Mouse (Mus musculus) forebrain, embryonic 14.5 days (tissue): ENCODE measurements around the gene Traf3. TPM values are rescaled to one million over a fixed set of nuclear protein-coding genes. Genes with fewer than 3 reads are reported as not detected.

Experiments
- ATAC-seq: fragments of 200-750 bp; cut with Nextera tagmentation; 2 replicates; pipeline ENCODE4 v1.8.0; 2017; ENCODE audit warnings: mild to moderate bottlenecking, moderate library complexity
- DNase-seq: peaks from one replicate; pipeline ENCODE4 v3.0.0-alpha.2; 2015; ENCODE audit warnings: low spot score
- H3K27ac ChIP-seq: fragments of 300-500 bp; sonication (generic); 2 replicates; pipeline ENCODE4 v1.5.1; 2014; ENCODE audit warnings: low read depth, mild to moderate bottlenecking, control low read depth, low read length, moderate library complexity
- H3K27me3 ChIP-seq: fragments of 300-500 bp; sonication (generic); replicated peaks from 2 replicates; pipeline ENCODE4 v1.6.1; 2014; ENCODE audit warnings: low read length, control low read depth, mixed read lengths; ENCODE audit not compliant: control insufficient read depth, insufficient read depth
- H3K36me3 ChIP-seq: fragments of 300-500 bp; sonication (generic); 2 replicates; pipeline ENCODE4 v1.6.1; 2014; ENCODE audit warnings: low read length, control low read depth; ENCODE audit not compliant: control insufficient read depth, insufficient read depth
- H3K4me1 ChIP-seq: fragments of 300-500 bp; sonication (generic); 2 replicates; pipeline ENCODE4 v1.6.1; 2014; ENCODE audit warnings: antibody characterized with exemption, low read length, control low read depth; ENCODE audit not compliant: control insufficient read depth, insufficient read depth
- H3K4me2 ChIP-seq: fragments of 300-500 bp; sonication (generic); 2 replicates; pipeline ENCODE4 v1.6.1; 2014; ENCODE audit warnings: mild to moderate bottlenecking, control low read depth, low read length
- H3K4me3 ChIP-seq: fragments of 300-500 bp; sonication (generic); 2 replicates; pipeline ENCODE4 v1.5.1; 2014; ENCODE audit warnings: low read depth, low read length, control low read depth
- H3K9ac ChIP-seq: fragments of 300-500 bp; sonication (generic); 2 replicates; pipeline ENCODE4 v1.6.1; 2014; ENCODE audit warnings: mild to moderate bottlenecking, low read length, control low read depth, moderate library complexity
- H3K9me3 ChIP-seq: fragments of 300-500 bp; sonication (generic); replicated peaks from 2 replicates; pipeline ENCODE4 v1.6.1; 2016; ENCODE audit warnings: low read length, control low read depth, mixed read lengths; ENCODE audit not compliant: control insufficient read depth
- WGBS: fragments of 180-500 bp; shearing (Covaris S2); extraction: QIAGEN DNeasy Blood & Tissue Kit; methylation state at CpG from one replicate; pipeline ENCODE4 v1.1.7; 2014; 5-methylcytosine and 5-hydroxymethylcytosine counted together
- polyA plus RNA-seq: library from polyadenylated mRNA; unstranded; fragments of >200 nt; fragmentation: Nextera tagmentation; extraction: Ambion mirVana; gene quantifications from 2 replicates; pipeline ENCODE4 v1.2.1, GENCODE M21; 2014

Gene Traf3
- polyA plus RNA-seq: 9.8 and 12.1 TPM in 2 replicates

DNA sequence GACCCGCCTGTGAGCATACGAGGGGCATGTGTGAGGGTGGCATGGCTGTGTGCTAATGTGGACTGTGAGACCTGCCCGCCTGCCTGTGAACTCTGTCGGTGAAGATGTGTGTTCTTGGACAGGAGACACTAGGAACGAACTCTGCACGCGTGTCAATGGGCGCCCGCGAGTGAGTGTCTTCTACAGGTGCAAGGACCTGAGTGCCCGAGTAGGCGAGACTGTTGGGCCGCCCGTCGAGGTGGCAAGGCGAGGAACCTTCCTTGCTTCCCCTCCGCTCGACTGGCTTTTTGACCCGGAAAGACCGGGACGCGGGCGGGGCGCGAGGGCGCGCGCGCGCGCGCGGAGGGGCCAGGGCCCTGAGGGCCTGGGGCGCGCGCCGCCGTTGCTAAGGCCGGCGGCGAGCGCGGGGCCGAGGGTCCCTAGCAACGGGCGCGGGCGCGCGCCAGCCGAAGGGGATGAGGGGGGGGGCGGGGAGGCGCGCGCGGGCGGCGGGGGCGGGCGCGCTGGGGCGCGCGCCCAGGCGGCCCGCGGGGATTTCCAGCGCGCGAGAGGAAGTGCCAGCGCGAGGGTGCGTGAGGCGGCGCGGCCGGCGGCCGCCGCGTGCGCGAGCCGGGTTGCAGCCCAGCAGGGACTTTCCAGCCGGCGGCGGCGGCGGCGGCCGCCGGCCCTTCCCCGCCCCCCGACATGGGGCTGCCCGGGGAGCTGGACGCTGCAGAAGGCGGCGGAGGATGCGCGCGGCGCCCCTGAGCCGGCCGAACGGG is at the start of gene Traf3:
TSS of gene Traf3 (plus strand) at position 540 of the 761 bp plus-strand sequence.
- peak within 1 kb of the TSS; percentile 82 for H3K4me2 ChIP-seq
- WGBS: 6% methylated on average over 57 of the region's 105 CpGs
- H3K27ac ChIP-seq: peak within 1 kb of the TSS; percentile 86
- no peaks in the 10 kb centered on the region for H3K9me3 ChIP-seq
- H3K4me3 ChIP-seq: peak within 1 kb of the TSS; percentile 69
- peak within 1 kb of the TSS; percentile 81 for H3K9ac ChIP-seq
- H3K36me3 ChIP-seq: no peaks in the 10 kb centered on the region; the same call in 1 of the 2 replicates
- peak; percentile 44 for ATAC-seq
- no peaks in the 10 kb centered on the region for H3K27me3 ChIP-seq
- peak; percentile 84 for DNase-seq
- H3K4me1 ChIP-seq: peaks cover 36% of the 10 kb centered on the region

DNA sequence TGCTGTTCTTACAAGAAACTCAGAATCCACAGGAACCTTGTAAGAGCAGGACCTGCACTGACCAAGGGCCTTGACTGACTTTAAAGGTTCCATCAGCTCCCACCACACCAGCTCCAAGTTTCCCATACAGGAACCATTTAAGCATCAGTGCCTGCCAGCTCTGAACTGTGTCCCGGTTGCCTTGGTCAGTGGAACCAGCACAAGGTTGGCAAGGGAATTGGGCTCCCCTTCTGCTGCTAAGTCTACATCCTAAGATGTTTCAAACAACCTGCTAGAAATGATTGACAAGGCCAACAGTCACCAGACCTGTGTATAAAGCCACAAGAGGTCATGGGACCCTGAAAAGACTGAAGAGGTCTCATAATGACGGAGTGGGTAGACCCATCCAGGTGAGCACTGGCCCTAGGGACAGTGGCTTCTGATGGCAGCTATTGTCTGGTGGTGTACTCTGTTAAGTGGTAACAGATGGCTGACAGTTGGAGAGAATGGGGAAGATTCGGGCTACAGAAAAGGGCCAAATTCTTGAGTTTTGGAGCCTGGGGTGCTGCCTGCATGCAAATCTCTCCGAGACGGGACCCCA is 46.6 kb upstream of the Traf3 start:
- 94% methylated on average over 5 of the region's 5 CpGs for WGBS

DNA sequence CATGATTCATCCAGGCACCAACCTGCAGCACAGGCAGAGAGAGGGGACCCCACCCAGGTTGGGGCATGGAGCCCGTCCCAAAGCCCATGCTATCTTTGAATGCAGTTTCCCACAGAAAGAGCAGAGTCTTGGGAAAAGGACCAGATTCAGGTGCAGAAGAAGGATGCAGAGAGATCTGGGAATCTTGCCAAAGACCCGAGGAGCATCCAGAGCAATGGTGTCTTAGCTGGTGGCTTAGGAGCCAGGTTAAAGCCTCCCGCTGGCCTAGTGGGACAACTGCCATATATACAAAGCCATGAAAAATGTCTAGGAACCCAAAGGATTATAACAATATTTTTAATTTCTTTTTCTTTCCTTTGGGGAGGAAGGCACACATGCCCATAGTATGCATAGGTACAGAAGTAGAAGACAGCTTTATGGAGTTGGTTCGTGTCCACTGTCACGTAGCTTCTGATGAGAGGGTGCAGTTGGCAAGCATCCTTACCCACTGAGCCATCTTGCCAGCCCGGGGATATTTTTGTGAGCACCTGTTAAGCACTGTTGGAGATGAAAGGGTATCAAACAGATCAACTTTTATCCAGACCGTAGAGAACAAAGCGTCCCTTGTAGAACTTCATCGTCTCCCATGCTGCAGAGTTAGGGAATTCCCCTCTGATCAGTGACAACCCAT is 45.1 kb upstream of the Traf3 start:
- Histone ChIP-seq H3K27me3 (no peaks in the 10 kb centered on the region), H3K9me3 (no peaks in the 10 kb centered on the region), H3K4me3 (no peak overlapping the region), H3K27ac (no peak overlapping the region), H3K36me3 (peaks cover 16% of the 10 kb centered on the region), H3K9ac (no peak overlapping the region), H3K4me1 (peaks cover 3% of the 10 kb centered on the region; the same call in 1 of the 2 replicates), H3K4me2 (no peak overlapping the region)
- WGBS: 86% methylated on average over 9 of the region's 9 CpGs
- ATAC-seq (no peak), DNase-seq (no peak)

More for the DNA sequence above, 46.6 kb upstream of the Traf3 start:
- Histone ChIP-seq H3K36me3 (peaks cover 26% of the 10 kb centered on the region), H3K4me2 (no peak overlapping the region), H3K4me1 (no peaks in the 10 kb centered on the region), H3K27me3 (no peaks in the 10 kb centered on the region), H3K27ac (no peak overlapping the region), H3K9me3 (no peaks in the 10 kb centered on the region), H3K4me3 (no peak overlapping the region), H3K9ac (no peak overlapping the region)
- no peak for ATAC-seq
- no peak for DNase-seq

GRCm38 (mm10) chr12:111122332-111122852 is 43.8 kb upstream of the Traf3 start:
- Histone ChIP-seq H3K9ac (no peak overlapping the region), H3K27me3 (no peaks in the 10 kb centered on the region)
- DNase-seq: no peak

DNA sequence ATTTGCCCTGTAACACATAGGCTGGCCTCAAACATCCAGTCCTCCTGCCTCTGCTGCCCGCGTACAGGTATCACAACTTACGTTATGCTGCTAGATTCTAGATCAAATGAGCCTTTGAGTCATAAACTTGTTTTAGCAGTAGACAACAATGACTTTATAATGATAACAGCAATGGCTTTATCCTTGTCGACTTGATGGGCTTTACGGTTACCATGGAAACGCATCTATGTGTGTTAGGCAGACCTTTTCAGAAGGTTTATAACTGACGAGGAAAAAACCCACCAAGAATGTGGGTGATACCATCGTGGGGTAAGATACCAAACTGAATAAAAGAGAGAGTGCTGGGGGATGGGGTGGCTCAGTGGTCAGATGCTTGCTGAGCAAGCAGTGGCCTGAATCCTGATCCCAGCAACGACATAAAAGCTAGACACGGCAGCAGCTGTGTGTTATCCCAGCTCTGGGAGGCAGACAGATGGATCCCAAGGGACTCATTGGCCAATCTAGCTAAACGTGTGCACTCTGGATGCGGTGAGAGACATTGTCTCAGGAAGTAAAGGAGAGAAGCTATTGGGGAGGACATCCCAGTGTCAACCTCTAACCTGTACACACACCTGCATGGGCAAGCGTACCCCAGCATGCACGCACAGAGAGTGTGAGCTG is 41.4 kb upstream of the Traf3 start:
- 77% methylated on average over 14 of the region's 14 CpGs for WGBS

More at GRCm38 (mm10) chr12:111122332-111122852, 43.8 kb upstream of the Traf3 start:
- Histone ChIP-seq H3K36me3 (peaks cover 6% of the 10 kb centered on the region; the same call in 1 of the 2 replicates), H3K27ac (no peak overlapping the region), H3K4me3 (no peak overlapping the region), H3K4me1 (peaks cover 3% of the 10 kb centered on the region; the same call in 1 of the 2 replicates), H3K4me2 (no peak overlapping the region), H3K9me3 (no peaks in the 10 kb centered on the region)
- ATAC-seq: no peak

GRCm38 (mm10) chr12:111125666-111126065 is 40.5 kb upstream of the Traf3 start:
- WGBS: 84% methylated on average over 6 of the region's 6 CpGs
- Histone ChIP-seq H3K9me3 (no peaks in the 10 kb centered on the region), H3K36me3 (no peaks in the 10 kb centered on the region), H3K4me1 (peaks cover 3% of the 10 kb centered on the region; the same call in 1 of the 2 replicates), H3K9ac (no peak overlapping the region), H3K4me2 (no peak overlapping the region), H3K27ac (no peak overlapping the region), H3K27me3 (no peaks in the 10 kb centered on the region), H3K4me3 (no peak overlapping the region)
- DNase-seq (no peak), ATAC-seq (no peak)

More for the DNA sequence above, 41.4 kb upstream of the Traf3 start:
- no peaks in the 10 kb centered on the region for H3K36me3 ChIP-seq
- DNase-seq (peak; percentile 63), ATAC-seq (no peak)
- peak overlapping the region; percentile 21 for H3K27ac ChIP-seq
- H3K4me1 ChIP-seq: peaks cover 3% of the 10 kb centered on the region; the same call in 1 of the 2 replicates
- H3K9ac ChIP-seq: no peak overlapping the region
- H3K4me2 ChIP-seq: no peak overlapping the region
- H3K4me3 ChIP-seq: no peak overlapping the region
- no peaks in the 10 kb centered on the region for H3K27me3 ChIP-seq
- no peaks in the 10 kb centered on the region for H3K9me3 ChIP-seq

- no peak overlapping the region for H3K4me3 ChIP-seq
- H3K4me2 ChIP-seq: no peak overlapping the region
- peak; percentile 29 for DNase-seq
- H3K9ac ChIP-seq: no peak overlapping the region
- H3K9me3 ChIP-seq: no peaks in the 10 kb centered on the region
- H3K27ac ChIP-seq: peak overlapping the region; percentile 67; the same call in 1 of the 2 replicates
- peaks cover 7% of the 10 kb centered on the region for H3K4me1 ChIP-seq
- no peak for ATAC-seq
- no peaks in the 10 kb centered on the region for H3K27me3 ChIP-seq
- WGBS: 73% methylated on average over 7 of the region's 7 CpGs
- no peaks in the 10 kb centered on the region for H3K36me3 ChIP-seq
These were observed 32.0 kb upstream of the Traf3 start for GRCm38 (mm10) chr12:111134169-111134568.
